Mouse (Mus musculus): Measurements from ENCODE around the gene Selenos. TPM values are rescaled to one million over a fixed set of nuclear protein-coding genes. Genes with fewer than 3 reads are reported as not detected.

Selenos gene
- polyA plus RNA-seq (2017; shearing (Covaris generic)): 116 TPM

DNA sequence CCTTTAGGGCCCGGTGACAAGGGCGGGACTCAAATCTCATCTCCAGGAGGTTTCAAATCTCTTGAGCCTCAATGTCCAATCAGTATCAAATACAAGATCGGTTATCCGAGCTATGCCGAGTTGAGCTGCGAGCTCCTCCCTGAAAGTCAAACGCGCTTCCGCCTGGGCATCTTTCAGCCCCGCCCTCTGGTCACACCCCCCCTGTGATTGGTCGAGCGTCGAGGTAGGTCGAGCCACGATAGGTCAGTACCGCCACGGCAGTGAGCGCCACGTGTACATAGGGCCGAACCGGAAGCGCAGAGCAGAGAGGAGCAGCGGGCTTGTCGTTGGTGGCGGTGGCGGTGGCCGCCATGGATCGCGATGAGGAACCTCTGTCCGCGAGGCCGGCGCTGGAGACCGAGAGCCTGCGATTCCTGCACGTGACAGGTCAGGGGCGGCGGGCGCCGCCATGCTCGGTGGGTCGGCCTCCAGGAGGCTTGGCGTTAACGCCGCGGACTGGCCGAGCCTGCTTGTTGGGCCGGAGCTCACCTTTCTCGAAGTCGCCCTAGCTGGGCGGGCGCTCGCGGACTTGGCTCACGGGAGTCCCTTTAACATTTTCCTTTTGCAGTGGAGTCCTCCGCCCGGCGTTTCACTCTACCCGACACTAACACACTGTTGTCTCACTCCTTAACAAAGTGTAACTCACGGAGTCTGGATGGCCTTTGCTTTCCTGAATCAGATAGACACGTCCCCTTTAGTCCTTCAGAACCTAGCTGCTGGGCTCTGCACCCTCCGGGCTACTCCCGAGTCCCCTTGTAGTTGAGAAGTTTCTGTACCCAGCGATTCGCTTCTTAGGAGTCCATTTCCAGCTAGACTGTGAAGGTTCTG is at the start of gene Selenos:
Gene Selenos (plus strand): TSS at position 286 of the 867 bp plus-strand sequence.

DNA sequence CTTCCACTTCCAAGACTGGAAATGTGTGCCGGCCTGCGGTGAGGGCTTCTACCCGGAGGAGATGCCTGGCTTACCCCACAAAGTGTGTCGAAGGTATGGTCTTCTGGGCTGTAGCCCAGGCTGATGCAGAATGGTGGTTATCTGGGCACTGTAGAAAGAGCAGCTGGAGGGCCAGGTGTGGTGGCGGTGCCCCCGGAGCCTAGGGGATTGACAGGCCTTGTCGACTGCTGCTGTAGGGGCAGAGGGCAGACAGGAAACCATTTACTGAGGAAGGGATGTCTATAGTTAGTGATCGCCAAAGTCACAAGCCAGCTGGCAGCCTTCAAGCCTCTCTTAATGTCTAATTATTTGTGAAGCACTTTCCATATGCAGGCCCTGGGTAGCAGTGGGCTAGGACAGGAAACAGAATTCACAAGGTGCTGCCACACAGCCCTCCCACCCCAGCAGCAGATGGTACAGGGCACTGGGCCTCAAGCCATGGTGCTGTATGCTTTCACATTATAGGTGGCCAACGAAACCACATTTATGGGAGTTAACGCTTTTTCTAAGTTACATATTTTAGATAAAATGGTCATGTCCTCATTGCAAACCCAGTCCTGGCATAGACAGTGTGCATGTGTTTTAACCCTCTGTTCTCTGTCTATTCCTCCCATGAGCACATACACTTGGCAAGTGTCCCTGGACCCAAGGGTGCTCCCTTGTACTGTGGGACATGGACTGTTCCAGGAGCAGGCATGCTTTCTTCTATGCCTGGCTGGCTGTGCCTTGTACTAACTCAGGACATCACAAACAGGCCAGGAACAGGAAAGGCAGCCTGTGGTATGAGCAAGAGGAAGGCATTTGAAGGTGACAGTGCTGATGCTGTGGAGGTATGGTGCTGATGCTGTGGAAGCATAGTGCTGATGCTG is 35.6 kb upstream of the Selenos start, which contains the start of gene Gm45213:
Gene Gm45213 (plus strand): TSS at position 51 of the 908 bp plus-strand sequence.

GRCm38 (mm10) chr7:66058703-66059102 is 20.7 kb upstream of the Selenos start, which contains the start of gene Snrpa1:
Gene Snrpa1, plus strand, starts transcription at chr7:66059003.

GRCm38 (mm10) chr7:66108961-66109854 is 29.8 kb downstream of the Selenos start, which contains the start of gene Chsy1:
Gene Chsy1, plus strand, starts transcription at chr7:66109515.

Other genes with a start within 250 kb of the Selenos start
- gene Pcsk6, start 217.9 kb upstream of the Selenos start, polyA plus RNA-seq (2017; shearing (Covaris generic)): not detected
- not detected for gene Gm45213, start 36.0 kb upstream of the Selenos start, polyA plus RNA-seq (2017; shearing (Covaris generic))
- gene Snrpa1, start 20.6 kb upstream of the Selenos start, polyA plus RNA-seq (2017; shearing (Covaris generic)): 96.4 TPM
- gene Chsy1, start 29.9 kb downstream of the Selenos start, polyA plus RNA-seq (2017; shearing (Covaris generic)): 18.3 TPM